Mouse (Mus musculus): ENCODE data around the gene Plb1. TPM values are rescaled to one million over a fixed set of nuclear protein-coding genes. Genes with fewer than 3 reads are reported as not detected.
A peak's percentile ranks its signal among the peaks of the same experiment; 100 is the strongest.

The Plb1 gene
- polyA plus RNA-seq, 1 experiment from 2014 or later, result 2.4 TPM

DNA sequence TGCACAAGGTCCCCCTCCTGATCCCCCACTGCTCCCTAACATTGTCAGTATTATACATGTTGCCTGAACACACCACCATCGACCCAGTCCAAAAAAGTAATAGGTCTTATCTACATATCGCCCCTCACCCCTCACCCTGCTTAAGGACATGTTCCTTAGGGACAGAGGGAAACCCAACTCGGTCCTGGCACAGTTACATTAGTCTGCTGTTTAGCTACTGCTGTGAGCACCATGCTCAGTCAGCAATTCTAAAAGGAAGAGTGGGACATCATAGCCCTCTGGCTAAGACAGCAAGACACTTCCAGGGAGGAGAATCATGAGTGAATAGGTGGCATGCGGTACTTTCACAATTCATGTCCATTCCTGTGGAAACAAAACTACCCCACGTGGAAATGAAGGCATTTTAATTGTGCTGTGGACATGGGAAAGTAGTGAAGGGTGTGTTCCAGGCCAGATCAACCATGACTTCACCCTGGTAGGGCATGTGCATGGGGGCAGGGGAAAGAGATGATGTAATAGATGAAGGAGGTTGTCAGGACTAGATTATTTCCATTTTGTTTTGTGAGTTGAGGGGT is 110.3 kb downstream of the Plb1 start:
- H3K9ac ChIP-seq (ENCODE audit: low read depth, low read length), result no peak overlapping the region
- H3K27ac ChIP-seq (replicated peaks; ENCODE audit: low read depth, low read length), result no peak overlapping the region

DNA sequence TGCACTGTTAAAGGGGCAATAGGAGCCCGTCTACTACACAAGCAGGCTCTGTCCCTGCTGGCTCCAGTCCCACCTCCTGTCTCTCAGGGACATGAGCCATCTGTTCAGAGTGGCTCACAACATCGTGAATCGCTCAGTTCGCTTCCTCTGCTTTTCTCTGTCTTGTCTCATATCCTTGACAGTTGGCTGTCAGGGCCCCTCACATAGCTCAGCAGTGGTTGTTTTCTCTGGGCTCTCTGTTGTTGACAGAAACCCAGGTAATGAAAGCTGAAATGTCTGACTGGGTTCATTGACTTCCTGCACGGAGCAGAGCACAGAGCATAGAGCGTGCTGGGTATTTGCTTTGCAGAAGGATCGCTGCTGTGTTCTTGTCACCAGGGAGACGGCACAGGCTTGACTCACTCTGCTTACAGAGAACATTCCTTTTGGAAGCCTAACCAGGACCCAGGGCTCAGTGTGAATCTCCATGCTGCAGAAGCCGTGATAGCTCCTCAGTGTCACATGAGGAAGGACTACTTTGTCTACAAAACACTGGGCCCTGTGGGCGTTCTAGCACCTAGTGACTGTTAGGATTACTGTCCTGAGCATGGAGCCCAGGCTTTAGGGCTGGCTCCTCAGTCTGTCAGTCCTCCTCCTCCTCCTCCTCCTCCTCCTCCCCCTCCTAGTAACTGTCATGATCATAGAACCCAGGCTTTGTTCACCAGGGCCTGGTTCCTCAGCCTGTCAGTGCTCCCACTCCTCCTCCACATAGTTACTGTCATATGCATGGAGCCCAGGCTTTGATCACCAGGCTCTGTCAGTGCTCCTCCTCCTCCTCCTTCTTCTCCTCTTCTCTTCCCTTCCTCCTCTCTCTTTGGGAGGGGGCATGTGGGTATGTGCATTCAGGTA is 113.8 kb downstream of the Plb1 start:
- H3K4me3 ChIP-seq (ENCODE audit: low read depth, low read length), result no peak overlapping the region
- H3K9ac ChIP-seq (ENCODE audit: low read depth, low read length), result no peak overlapping the region
- peak; percentile 89 for ATAC-seq (ENCODE audit: low read depth)
- no peaks in the 10 kb centered on the region for H3K4me1 ChIP-seq (ENCODE audit: control insufficient read depth, insufficient read depth, low read length)
- no peaks in the 10 kb centered on the region for H3K36me3 ChIP-seq (ENCODE audit: control insufficient read depth, insufficient read depth, low read length)
- H3K9me3 ChIP-seq (ENCODE audit: control insufficient read depth, low read length), result no peaks in the 10 kb centered on the region
- WGBS, result 43% methylated on average over 10 of the region's 10 CpGs
- peak; percentile 77 for DNase-seq (ENCODE audit: low spot score)
- H3K4me2 ChIP-seq (ENCODE audit: low read depth, low read length), result 0 out of 2 replicates have a peak overlapping the region, but pooled peaks have one; percentile 8
- H3K27ac ChIP-seq (replicated peaks; ENCODE audit: low read depth, low read length), result 0 out of 2 replicates have a peak overlapping the region, but pooled peaks have one; percentile 15
- no peaks in the 10 kb centered on the region for H3K27me3 ChIP-seq (replicated peaks; ENCODE audit: control insufficient read depth, insufficient read depth, low read length)

More for the DNA sequence above, 110.3 kb downstream of the Plb1 start:
- Histone ChIP-seq H3K27me3 (replicated peaks; ENCODE audit: control insufficient read depth, insufficient read depth, low read length) (no peaks in the 10 kb centered on the region), H3K36me3 (ENCODE audit: control insufficient read depth, insufficient read depth, low read length) (no peaks in the 10 kb centered on the region), H3K4me2 (ENCODE audit: low read depth, low read length) (no peak overlapping the region), H3K9me3 (ENCODE audit: control insufficient read depth, low read length) (no peaks in the 10 kb centered on the region), H3K4me1 (ENCODE audit: control insufficient read depth, insufficient read depth, low read length) (no peaks in the 10 kb centered on the region), H3K4me3 (ENCODE audit: low read depth, low read length) (no peak overlapping the region)
- DNase-seq (ENCODE audit: low spot score), result no peak
- no peak for ATAC-seq (ENCODE audit: low read depth)
- 66% methylated on average over 5 of the region's 5 CpGs for WGBS

DNA sequence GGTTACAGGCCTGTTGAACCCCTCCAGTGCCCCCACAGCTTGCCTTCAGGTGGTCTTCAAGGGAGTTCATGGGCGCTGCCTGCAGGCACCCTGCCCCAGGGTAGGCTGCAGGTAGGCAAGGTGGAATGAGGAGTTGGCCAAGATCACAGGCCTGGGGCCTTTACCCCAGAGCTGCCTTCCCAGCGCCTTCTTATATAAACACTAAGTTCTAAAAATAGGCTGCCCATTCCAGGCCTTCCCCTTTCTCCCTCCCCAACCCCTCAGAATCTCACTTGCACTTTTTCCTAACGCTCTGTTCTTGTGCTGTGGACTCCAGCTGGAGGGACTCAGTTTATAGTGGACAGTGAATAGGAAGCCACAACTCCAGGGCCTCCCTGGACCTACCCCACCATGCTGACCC is 117.2 kb downstream of the Plb1 start:
- DNase-seq (ENCODE audit: low spot score), result no peak
- no peak overlapping the region for H3K4me3 ChIP-seq (ENCODE audit: low read depth, low read length)
- no peaks in the 10 kb centered on the region for H3K36me3 ChIP-seq (ENCODE audit: control insufficient read depth, insufficient read depth, low read length)
- WGBS, result 52% methylated on average over 3 of the region's 3 CpGs
- no peak overlapping the region for H3K27ac ChIP-seq (replicated peaks; ENCODE audit: low read depth, low read length)
- no peak overlapping the region for H3K9ac ChIP-seq (ENCODE audit: low read depth, low read length)
- no peak for ATAC-seq (ENCODE audit: low read depth)
- H3K27me3 ChIP-seq (replicated peaks; ENCODE audit: control insufficient read depth, insufficient read depth, low read length), result no peaks in the 10 kb centered on the region
- 0 out of 2 replicates have a peak, but pooled peaks cover 4% of the 10 kb centered on the region for H3K4me1 ChIP-seq (ENCODE audit: control insufficient read depth, insufficient read depth, low read length)
- H3K4me2 ChIP-seq (ENCODE audit: low read depth, low read length), result no peak overlapping the region
- H3K9me3 ChIP-seq (ENCODE audit: control insufficient read depth, low read length), result no peaks in the 10 kb centered on the region

DNA sequence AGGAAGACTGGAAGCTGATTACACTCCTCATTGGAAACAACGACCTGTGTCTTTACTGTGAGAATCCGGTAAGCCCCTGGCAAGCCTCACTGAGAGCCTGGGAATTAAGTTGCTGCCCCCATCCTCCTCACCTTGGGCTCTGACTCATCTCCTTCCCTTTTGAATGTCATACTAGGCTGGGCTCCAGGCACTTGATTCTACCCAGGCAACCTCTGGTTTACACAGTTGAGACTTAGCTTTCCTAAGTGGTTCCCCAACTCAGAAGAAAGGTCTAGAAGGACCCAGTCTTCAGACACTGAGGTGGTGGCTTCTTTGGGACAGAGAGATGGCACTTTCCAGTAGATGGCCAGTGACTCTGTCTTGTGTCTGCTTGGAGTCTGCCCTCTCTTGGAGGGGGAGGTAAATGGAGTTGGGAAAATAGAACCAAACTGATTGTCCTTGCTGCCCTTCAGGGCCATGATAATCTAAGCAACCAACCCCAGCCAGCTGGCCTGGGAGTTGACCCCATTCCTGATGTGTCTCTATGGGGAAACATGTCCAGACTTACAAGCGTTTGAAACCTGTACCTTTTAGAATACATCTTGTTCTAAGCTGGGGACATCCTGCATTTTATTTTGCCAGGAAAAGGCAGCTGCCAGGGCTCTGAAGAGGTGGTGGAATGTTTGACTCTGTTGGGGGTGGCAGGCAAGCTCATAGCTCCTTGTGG is 118.2 kb downstream of the Plb1 start:
- H3K4me1 ChIP-seq (ENCODE audit: control insufficient read depth, insufficient read depth, low read length), result 0 out of 2 replicates have a peak, but pooled peaks cover 4% of the 10 kb centered on the region

DNA sequence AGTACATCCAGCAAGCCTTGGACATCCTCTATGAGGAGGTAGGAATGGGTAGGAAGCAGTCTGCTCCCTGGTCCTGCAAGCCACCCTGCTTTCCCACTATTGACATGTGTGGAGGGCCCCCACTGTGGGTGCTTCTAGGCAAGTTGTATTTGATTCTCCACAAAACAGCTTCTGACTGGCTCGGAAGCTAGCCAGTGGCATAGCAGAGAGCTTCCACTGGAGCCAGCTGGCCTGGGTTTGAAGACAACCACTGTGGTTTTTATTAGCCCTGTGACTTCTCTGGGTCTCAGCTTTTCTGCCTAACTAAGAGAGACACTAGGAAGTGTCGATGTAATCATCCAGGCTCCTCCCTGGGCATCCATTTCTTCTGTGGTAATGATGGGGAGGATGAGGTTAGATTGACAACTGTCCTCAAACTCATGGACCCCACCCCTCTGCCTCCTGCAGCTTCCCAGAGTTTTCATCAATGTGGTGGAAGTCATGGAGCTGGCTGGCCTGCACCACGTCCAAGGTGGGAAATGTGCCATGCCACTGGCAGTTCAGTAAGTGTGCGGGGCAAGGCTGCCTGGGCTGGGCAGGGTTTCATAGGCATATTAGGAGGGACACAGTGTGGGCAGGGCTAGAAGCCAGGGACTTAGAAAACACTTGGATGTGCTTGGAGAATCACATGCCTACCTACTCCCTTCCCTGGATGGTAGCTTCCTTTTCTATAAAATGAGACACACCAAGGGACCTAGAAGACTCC is 119.4 kb downstream of the Plb1 start:
- DNase-seq (ENCODE audit: low spot score), result no peak
- Histone ChIP-seq H3K9me3 (ENCODE audit: control insufficient read depth, low read length) (no peaks in the 10 kb centered on the region), H3K27me3 (replicated peaks; ENCODE audit: control insufficient read depth, insufficient read depth, low read length) (no peaks in the 10 kb centered on the region), H3K27ac (replicated peaks; ENCODE audit: low read depth, low read length) (no peak overlapping the region), H3K36me3 (ENCODE audit: control insufficient read depth, insufficient read depth, low read length) (no peaks in the 10 kb centered on the region), H3K4me3 (ENCODE audit: low read depth, low read length) (no peak overlapping the region), H3K4me1 (ENCODE audit: control insufficient read depth, insufficient read depth, low read length) (0 out of 2 replicates have a peak, but pooled peaks cover 4% of the 10 kb centered on the region), H3K9ac (ENCODE audit: low read depth, low read length) (no peak overlapping the region), H3K4me2 (ENCODE audit: low read depth, low read length) (no peak overlapping the region)
- WGBS, result 73% methylated on average over 4 of the region's 4 CpGs
- no peak for ATAC-seq (ENCODE audit: low read depth)

More for the DNA sequence above, 118.2 kb downstream of the Plb1 start:
- no peak overlapping the region for H3K4me3 ChIP-seq (ENCODE audit: low read depth, low read length)
- H3K27ac ChIP-seq (replicated peaks; ENCODE audit: low read depth, low read length), result no peak overlapping the region
- WGBS, result 77% methylated on average over 3 of the region's 3 CpGs
- H3K9ac ChIP-seq (ENCODE audit: low read depth, low read length), result no peak overlapping the region
- no peak overlapping the region for H3K4me2 ChIP-seq (ENCODE audit: low read depth, low read length)
- no peaks in the 10 kb centered on the region for H3K9me3 ChIP-seq (ENCODE audit: control insufficient read depth, low read length)
- no peaks in the 10 kb centered on the region for H3K36me3 ChIP-seq (ENCODE audit: control insufficient read depth, insufficient read depth, low read length)
- ATAC-seq (ENCODE audit: low read depth), result no peak
- DNase-seq (ENCODE audit: low spot score), result no peak
- H3K27me3 ChIP-seq (replicated peaks; ENCODE audit: control insufficient read depth, insufficient read depth, low read length), result no peaks in the 10 kb centered on the region

DNA sequence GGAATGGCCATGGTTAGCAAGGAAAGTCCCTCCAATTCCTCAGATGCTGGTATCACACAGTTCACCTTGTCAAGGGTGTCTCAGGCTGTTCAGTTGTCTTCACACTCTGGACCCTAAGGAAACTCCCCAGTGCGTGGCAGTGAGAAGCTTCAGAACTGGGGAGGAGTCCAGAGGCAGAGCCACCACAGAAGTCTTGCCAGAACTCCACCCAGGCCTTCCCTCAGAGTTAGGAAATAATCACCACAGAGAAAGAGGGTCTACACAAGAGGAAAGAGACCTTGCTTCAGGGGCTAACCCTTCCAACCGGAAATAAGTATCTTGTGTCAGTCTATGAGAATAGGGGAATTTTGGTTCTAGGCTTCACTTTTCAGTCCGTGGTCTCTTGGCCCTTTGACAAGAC is 120.3 kb downstream of the Plb1 start:
- 0 out of 2 replicates have a peak, but pooled peaks cover 4% of the 10 kb centered on the region for H3K4me1 ChIP-seq (ENCODE audit: control insufficient read depth, insufficient read depth, low read length)
- no peaks in the 10 kb centered on the region for H3K9me3 ChIP-seq (ENCODE audit: control insufficient read depth, low read length)
- H3K27me3 ChIP-seq (replicated peaks; ENCODE audit: control insufficient read depth, insufficient read depth, low read length), result no peaks in the 10 kb centered on the region
- ATAC-seq (ENCODE audit: low read depth), result no peak
- no peak overlapping the region for H3K9ac ChIP-seq (ENCODE audit: low read depth, low read length)
- no peaks in the 10 kb centered on the region for H3K36me3 ChIP-seq (ENCODE audit: control insufficient read depth, insufficient read depth, low read length)
- no peak overlapping the region for H3K4me3 ChIP-seq (ENCODE audit: low read depth, low read length)
- 68% methylated on average over 3 of the region's 3 CpGs for WGBS
- H3K27ac ChIP-seq (replicated peaks; ENCODE audit: low read depth, low read length), result no peak overlapping the region
- no peak for DNase-seq (ENCODE audit: low spot score)
- H3K4me2 ChIP-seq (ENCODE audit: low read depth, low read length), result no peak overlapping the region

DNA sequence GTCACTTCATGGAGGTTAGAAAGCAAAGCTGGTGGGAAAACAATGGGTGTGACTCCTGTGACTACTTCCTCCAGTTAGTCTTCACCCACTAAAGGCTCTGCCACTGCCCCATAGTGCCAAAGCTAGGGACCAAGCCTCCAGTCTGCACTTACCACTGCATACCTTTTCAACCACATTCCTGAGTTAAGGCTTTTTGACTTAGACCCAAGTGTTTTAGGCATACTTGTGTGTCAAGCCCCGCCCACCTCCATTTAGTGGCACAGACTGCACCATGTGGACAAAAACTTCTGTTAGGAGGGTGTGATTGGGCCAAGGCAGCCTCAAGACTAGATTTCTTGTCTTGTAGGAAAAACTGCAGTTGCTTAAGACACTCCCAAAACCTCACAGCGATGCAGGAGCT is 120.8 kb downstream of the Plb1 start:
- Histone ChIP-seq H3K4me3 (ENCODE audit: low read depth, low read length) (no peak overlapping the region), H3K4me1 (ENCODE audit: control insufficient read depth, insufficient read depth, low read length) (0 out of 2 replicates have a peak, but pooled peaks cover 4% of the 10 kb centered on the region), H3K9ac (ENCODE audit: low read depth, low read length) (no peak overlapping the region), H3K27me3 (replicated peaks; ENCODE audit: control insufficient read depth, insufficient read depth, low read length) (no peaks in the 10 kb centered on the region), H3K36me3 (ENCODE audit: control insufficient read depth, insufficient read depth, low read length) (no peaks in the 10 kb centered on the region), H3K9me3 (ENCODE audit: control insufficient read depth, low read length) (no peaks in the 10 kb centered on the region), H3K4me2 (ENCODE audit: low read depth, low read length) (no peak overlapping the region), H3K27ac (replicated peaks; ENCODE audit: low read depth, low read length) (no peak overlapping the region)
- WGBS, result 80% methylated on average over 2 of the region's 2 CpGs
- ATAC-seq (ENCODE audit: low read depth) (0 out of 2 replicates have a peak, but pooled peaks have one; percentile 12), DNase-seq (ENCODE audit: low spot score) (peak; percentile 58)

DNA sequence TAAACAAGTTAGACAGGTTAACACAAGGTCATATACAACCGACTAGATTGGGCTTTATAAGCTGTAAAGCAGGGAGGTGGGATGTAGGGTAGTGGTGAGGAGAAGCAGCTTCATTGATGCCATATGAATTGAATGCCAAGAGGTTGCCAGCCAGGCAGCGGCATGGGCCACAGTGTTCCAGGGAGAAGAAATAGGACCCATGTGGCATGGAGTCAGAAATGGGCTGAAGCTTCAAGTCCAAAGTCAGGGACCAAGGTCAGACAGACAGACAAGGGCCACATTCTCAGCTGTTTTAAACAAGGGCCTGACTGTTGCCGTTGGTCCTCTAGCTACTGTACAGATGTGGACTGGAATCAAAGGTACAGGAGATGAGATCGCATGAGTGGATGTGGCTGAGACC is 128.0 kb downstream of the Plb1 start:
- Histone ChIP-seq H3K36me3 (ENCODE audit: control insufficient read depth, insufficient read depth, low read length) (no peaks in the 10 kb centered on the region), H3K4me2 (ENCODE audit: low read depth, low read length) (no peak overlapping the region), H3K9ac (ENCODE audit: low read depth, low read length) (no peak overlapping the region), H3K9me3 (ENCODE audit: control insufficient read depth, low read length) (no peaks in the 10 kb centered on the region), H3K27me3 (replicated peaks; ENCODE audit: control insufficient read depth, insufficient read depth, low read length) (no peaks in the 10 kb centered on the region), H3K27ac (replicated peaks; ENCODE audit: low read depth, low read length) (no peak overlapping the region), H3K4me3 (ENCODE audit: low read depth, low read length) (no peak overlapping the region), H3K4me1 (ENCODE audit: control insufficient read depth, insufficient read depth, low read length) (no peaks in the 10 kb centered on the region)
- 85% methylated on average over 4 of the region's 4 CpGs for WGBS
- no peak for ATAC-seq (ENCODE audit: low read depth)
- no peak for DNase-seq (ENCODE audit: low spot score)
